Mouse (Mus musculus) spleen, adult 2 months (tissue): Measurements from ENCODE around the gene Snai3.

Experiments
- CTCF ChIP-seq: fragments of 200-500 bp; IDR thresholded peaks from 2 replicates; pipeline ENCODE4 v1.5.1; 2011; ENCODE audit warnings: mild to moderate bottlenecking, inconsistent platforms; ENCODE audit not compliant: insufficient read depth, insufficient read length, insufficient replicate concordance; ENCODE audit errors: extremely low read depth
- POLR2A ChIP-seq: fragments of 200-500 bp; IDR thresholded peaks from 2 replicates; pipeline ENCODE4 v1.6.1; 2011; ENCODE audit warnings: low read depth, low read length, inconsistent platforms

DNA sequence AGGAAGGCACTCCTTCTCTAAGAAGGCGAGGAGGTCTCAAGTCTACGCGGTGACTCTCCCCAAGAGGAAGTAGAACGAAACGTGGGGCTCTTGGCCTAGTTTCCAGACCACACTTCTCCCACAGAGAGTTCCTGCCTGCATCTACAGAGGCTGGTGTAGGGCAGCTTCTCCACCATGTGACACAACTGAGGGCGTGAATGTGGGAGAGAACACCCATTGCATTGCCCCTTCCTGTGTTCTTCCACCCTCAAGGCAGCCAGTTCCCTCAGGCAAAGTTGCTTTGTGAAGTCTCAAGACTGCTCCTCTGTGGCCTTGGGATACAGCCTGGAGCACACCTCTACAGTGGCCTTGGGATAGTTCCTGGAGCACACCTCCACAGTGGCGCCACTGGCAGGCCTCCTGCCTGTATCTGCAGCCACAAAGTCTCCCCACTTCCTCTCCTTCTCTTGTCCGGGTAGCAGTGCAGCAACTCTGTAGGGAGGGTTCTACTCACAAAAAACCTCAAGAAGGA lies 13.4 kb upstream of the Snai3 start:
- TF ChIP-seq CTCF (no peak), POLR2A (no peak)
